Mouse (Mus musculus) stomach, embryonic 14.5 days (tissue): ENCODE measurements at regions not wholly inside any gene's neighbourhood (a gene's known extent, or its start where the extent isn't known, plus 50 kb on each side); places are given as distances from the start of the nearest gene placed in this dataset.

Source experiments
- ATAC-seq: fragments of 200-750 bp; cut with Nextera tagmentation; 2 replicates; pipeline ENCODE4 v1.8.0; 2017; ENCODE audit warnings: low read depth, moderate TSS enrichment; ENCODE audit not compliant: insufficient number of reproducible peaks, insufficient read depth, low FRiP score
- H3K27ac ChIP-seq: fragments of 300-500 bp; sonication (generic); 2 replicates; pipeline ENCODE4 v1.5.1; 2014; ENCODE audit warnings: mild to moderate bottlenecking, low read length, moderate library complexity, mixed read lengths
- H3K27me3 ChIP-seq: fragments of 300-500 bp; sonication (generic); 2 replicates; pipeline ENCODE4 v1.6.1; 2014; ENCODE audit warnings: low read length, control low read depth, mixed read lengths; ENCODE audit not compliant: control insufficient read depth, insufficient read depth
- H3K36me3 ChIP-seq: fragments of 300-500 bp; sonication (generic); 2 replicates; pipeline ENCODE4 v1.6.1; 2014; ENCODE audit warnings: mild to moderate bottlenecking, control low read depth, low read length, moderate library complexity, mixed read lengths; ENCODE audit not compliant: control insufficient read depth, insufficient read depth
- H3K4me1 ChIP-seq: fragments of 300-500 bp; sonication (generic); 2 replicates; pipeline ENCODE4 v1.6.1; 2014; ENCODE audit warnings: low read length, control low read depth, mixed read lengths; ENCODE audit not compliant: control insufficient read depth, insufficient read depth
- H3K4me2 ChIP-seq: fragments of 300-500 bp; sonication (generic); replicated peaks from 2 replicates; pipeline ENCODE4 v1.6.1; 2014; ENCODE audit warnings: low read depth, low read length, control low read depth
- H3K4me3 ChIP-seq: fragments of 300-500 bp; sonication (generic); 2 replicates; pipeline ENCODE4 v1.5.1; 2014; ENCODE audit warnings: low read depth, low read length, control low read depth
- H3K9ac ChIP-seq: fragments of 300-500 bp; sonication (generic); replicated peaks from 2 replicates; pipeline ENCODE4 v1.6.1; 2014; ENCODE audit warnings: low read depth, mild to moderate bottlenecking, control low read depth, low read length, moderate library complexity, mixed read lengths
- H3K9me3 ChIP-seq: fragments of 300-500 bp; sonication (generic); 2 replicates; pipeline ENCODE4 v1.6.1; 2016; ENCODE audit warnings: low read depth, low read length, control low read depth; ENCODE audit not compliant: control insufficient read depth
- WGBS: fragments of 180-500 bp; shearing (Covaris S2); extraction: QIAGEN DNeasy Blood & Tissue Kit; methylation state at CpG from one replicate; pipeline ENCODE4 v1.1.7; 2014; 5-methylcytosine and 5-hydroxymethylcytosine counted together

GRCm38 (mm10) chr4:57362652-57363051, 61.0 kb upstream of the Ptpn3 start:
- H3K27me3 ChIP-seq = no peaks in the 10 kb centered on the region
- H3K27ac ChIP-seq = no peak overlapping the region
- H3K9ac ChIP-seq = no peak overlapping the region
- WGBS = 57% methylated on average over 8 of the region's 8 CpGs
- H3K36me3 ChIP-seq = no peaks in the 10 kb centered on the region
- H3K9me3 ChIP-seq = no peaks in the 10 kb centered on the region
- no peaks in the 10 kb centered on the region for H3K4me1 ChIP-seq
- H3K4me2 ChIP-seq = no peak overlapping the region
- peak; percentile 58 for ATAC-seq
- H3K4me3 ChIP-seq = no peak overlapping the region

- no peaks in the 10 kb centered on the region for H3K27me3 ChIP-seq
- no peak overlapping the region for H3K4me2 ChIP-seq
- no peaks in the 10 kb centered on the region for H3K36me3 ChIP-seq
- peak; percentile 78 for ATAC-seq
- no peak overlapping the region for H3K4me3 ChIP-seq
- WGBS = 18% methylated on average over 12 of the region's 12 CpGs
- H3K4me1 ChIP-seq = no peaks in the 10 kb centered on the region
- H3K9me3 ChIP-seq = no peaks in the 10 kb centered on the region
- no peak overlapping the region for H3K9ac ChIP-seq
- H3K27ac ChIP-seq = no peak overlapping the region
These were observed 64.2 kb upstream of the Palm2 start for GRCm38 (mm10) chr4:57369736-57370373.

- ATAC-seq = no peak
These were observed 56.2 kb upstream of the Palm2 start for GRCm38 (mm10) chr4:57377872-57378271.

GRCm38 (mm10) chr4:57380063-57380800, 53.8 kb upstream of the Palm2 start:
- Histone ChIP-seq H3K4me3 (no peak overlapping the region), H3K36me3 (no peaks in the 10 kb centered on the region), H3K4me1 (no peaks in the 10 kb centered on the region), H3K4me2 (no peak overlapping the region), H3K9ac (no peak overlapping the region), H3K27me3 (no peaks in the 10 kb centered on the region), H3K9me3 (no peaks in the 10 kb centered on the region), H3K27ac (no peak overlapping the region)
- 60% methylated on average over 9 of the region's 9 CpGs for WGBS
- no peak for ATAC-seq

More at GRCm38 (mm10) chr4:57377872-57378271, 56.2 kb upstream of the Palm2 start:
- H3K4me1 ChIP-seq = no peaks in the 10 kb centered on the region
- 40% methylated on average over 5 of the region's 5 CpGs for WGBS
- no peaks in the 10 kb centered on the region for H3K27me3 ChIP-seq
- no peak overlapping the region for H3K9ac ChIP-seq
- no peak overlapping the region for H3K4me2 ChIP-seq
- no peaks in the 10 kb centered on the region for H3K9me3 ChIP-seq
- H3K4me3 ChIP-seq = no peak overlapping the region
- no peak overlapping the region for H3K27ac ChIP-seq
- H3K36me3 ChIP-seq = no peaks in the 10 kb centered on the region

GRCm38 (mm10) chr4:57381306-57381705, 52.7 kb upstream of the Palm2 start:
- Histone ChIP-seq H3K36me3 (no peaks in the 10 kb centered on the region), H3K27ac (no peak overlapping the region; the same call in 1 of the 2 replicates), H3K4me3 (no peak overlapping the region), H3K9ac (no peak overlapping the region), H3K4me2 (no peak overlapping the region), H3K27me3 (no peaks in the 10 kb centered on the region), H3K9me3 (no peaks in the 10 kb centered on the region), H3K4me1 (no peaks in the 10 kb centered on the region)
- WGBS = 86% methylated on average over 4 of the region's 4 CpGs
- no peak for ATAC-seq
